Mouse (Mus musculus): ENCODE data around the gene Kank1.
A peak's percentile ranks its signal among the peaks of the same experiment; 100 is the strongest.

The Kank1 gene

GRCm38 (mm10) chr19:25310989-25311388 lies 74.2 kb downstream of the Kank1 start:
- peak in 1 of 2 experiments; percentile 7 for DNase-seq (ENCODE audit: low spot score in 2 of 2)

- no peak for DNase-seq (ENCODE audit: low spot score in 2 of 2)
Measured at GRCm38 (mm10) chr19:25311626-25312025, 74.9 kb downstream of the Kank1 start.

GRCm38 (mm10) chr19:25315458-25315889 lies 78.7 kb downstream of the Kank1 start:
- DNase-seq (ENCODE audit: low spot score in 2 of 2) = no peak

GRCm38 (mm10) chr19:25315993-25316392 lies 79.2 kb downstream of the Kank1 start:
- peak; percentile 9 to 23 for DNase-seq (ENCODE audit: low spot score in 2 of 2)

- DNase-seq (ENCODE audit: low spot score in 2 of 2) = no peak
Measured at GRCm38 (mm10) chr19:25324265-25324664, 87.5 kb downstream of the Kank1 start.

- DNase-seq (ENCODE audit: low spot score in 2 of 2) = no peak
Measured at GRCm38 (mm10) chr19:25325113-25326001, 88.6 kb downstream of the Kank1 start.

GRCm38 (mm10) chr19:25326002-25326300 lies 89.2 kb downstream of the Kank1 start:
- DNase-seq (ENCODE audit: low spot score in 2 of 2) = no peak

GRCm38 (mm10) chr19:25327633-25328032 lies 90.9 kb downstream of the Kank1 start:
- no peak for DNase-seq (ENCODE audit: low spot score in 2 of 2)

GRCm38 (mm10) chr19:25334360-25334759 lies 97.6 kb downstream of the Kank1 start:
- DNase-seq (ENCODE audit: low spot score in 2 of 2) = peak in 1 of 2 experiments; percentile 47

- DNase-seq (ENCODE audit: low spot score in 2 of 2) = no peak
Measured at GRCm38 (mm10) chr19:25336731-25337130, 100.0 kb downstream of the Kank1 start.

GRCm38 (mm10) chr19:25340630-25341620 lies 104.2 kb downstream of the Kank1 start:
- peak in 1 of 2 experiments; percentile 35 for DNase-seq (ENCODE audit: low spot score in 2 of 2)

- no peak for DNase-seq (ENCODE audit: low spot score in 2 of 2)
Measured at GRCm38 (mm10) chr19:25342026-25342425, 105.3 kb downstream of the Kank1 start.

- no peak for DNase-seq (ENCODE audit: low spot score in 2 of 2)
Measured at GRCm38 (mm10) chr19:25343657-25344322, 107.0 kb downstream of the Kank1 start.

GRCm38 (mm10) chr19:25344371-25344770 lies 107.6 kb downstream of the Kank1 start:
- DNase-seq (ENCODE audit: low spot score in 2 of 2) = no peak

GRCm38 (mm10) chr19:25345972-25346371 lies 109.2 kb downstream of the Kank1 start:
- DNase-seq (ENCODE audit: low spot score in 2 of 2) = no peak

GRCm38 (mm10) chr19:25347515-25347914 lies 110.7 kb downstream of the Kank1 start:
- DNase-seq (ENCODE audit: low spot score in 2 of 2) = no peak

GRCm38 (mm10) chr19:25351257-25351955 lies 114.6 kb downstream of the Kank1 start:
- no peak for DNase-seq (ENCODE audit: low spot score in 2 of 2)

- no peak for DNase-seq (ENCODE audit: low spot score in 2 of 2)
Measured at GRCm38 (mm10) chr19:25357094-25357493, 120.3 kb downstream of the Kank1 start.

GRCm38 (mm10) chr19:25358486-25359120 lies 121.8 kb downstream of the Kank1 start:
- DNase-seq (ENCODE audit: low spot score in 2 of 2) = no peak

- DNase-seq (ENCODE audit: low spot score in 2 of 2) = peak; percentile 21 to 26
Measured at GRCm38 (mm10) chr19:25360571-25361029, 123.8 kb downstream of the Kank1 start.

- DNase-seq (ENCODE audit: low spot score in 2 of 2) = no peak
Measured at GRCm38 (mm10) chr19:25361956-25362355, 125.2 kb downstream of the Kank1 start.
